Mouse (Mus musculus): Measurements from ENCODE around the gene 2010111I01Rik. TPM values are rescaled to one million over a fixed set of nuclear protein-coding genes. Genes with fewer than 3 reads are reported as not detected.

Gene 2010111I01Rik
- polyA plus RNA-seq, 1 experiment: not detected

DNA sequence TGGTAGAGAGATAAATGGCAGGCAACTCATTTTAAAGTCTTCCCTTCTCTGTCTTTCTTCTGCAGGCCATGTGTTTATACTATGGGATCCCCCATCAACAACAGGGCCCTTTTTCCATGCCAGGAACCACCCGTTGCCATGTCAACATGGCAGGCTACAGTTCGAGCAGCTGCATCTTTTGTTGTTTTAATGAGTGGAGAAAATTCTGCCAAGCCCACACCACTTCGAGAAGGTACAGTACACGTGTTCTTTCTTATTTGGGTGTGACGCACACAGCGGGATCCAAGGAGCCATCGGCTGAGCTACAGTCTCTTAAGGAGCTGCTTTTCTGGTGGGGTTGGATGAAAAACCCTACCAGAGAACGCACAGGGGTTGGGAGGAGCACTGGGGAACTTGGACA, 68.3 kb downstream of the 2010111I01Rik start:
- TF ChIP-seq POLR2A (IDR thresholded peaks at IDR 0.05; ENCODE audit: insufficient read depth, low read depth, low read length) (no peak), CTCF (IDR thresholded peaks at IDR 0.05; ENCODE audit: insufficient read depth, low read depth, low read length) (no peak)
- peaks cover 15% of the 10 kb centered on the region for H3K4me1 ChIP-seq (ENCODE audit: control insufficient read depth, insufficient read depth, low read length)
- WGBS: 26% methylated on average over 8 of the region's 8 CpGs
- H3K27ac ChIP-seq (ENCODE audit: insufficient read depth, low read depth, low read length): no peak overlapping the region
- H3K4me3 ChIP-seq (ENCODE audit: insufficient read depth, low read depth, low read length): no peak overlapping the region

- TF ChIP-seq CTCF (IDR thresholded peaks at IDR 0.05; ENCODE audit: insufficient read depth, low read depth, low read length): no peak
- TF ChIP-seq POLR2A (IDR thresholded peaks at IDR 0.05; ENCODE audit: insufficient read depth, low read depth, low read length): no peak
- 71% methylated on average over 2 of the region's 2 CpGs for WGBS
- Histone ChIP-seq H3K4me3 (ENCODE audit: insufficient read depth, low read depth, low read length) (no peak overlapping the region), H3K27ac (ENCODE audit: insufficient read depth, low read depth, low read length) (no peak overlapping the region), H3K4me1 (ENCODE audit: control insufficient read depth, insufficient read depth, low read length) (peaks cover 16% of the 10 kb centered on the region)
Measured at GRCm38 (mm10) chr13:63033364-63033763, 68.7 kb downstream of the 2010111I01Rik start.

DNA sequence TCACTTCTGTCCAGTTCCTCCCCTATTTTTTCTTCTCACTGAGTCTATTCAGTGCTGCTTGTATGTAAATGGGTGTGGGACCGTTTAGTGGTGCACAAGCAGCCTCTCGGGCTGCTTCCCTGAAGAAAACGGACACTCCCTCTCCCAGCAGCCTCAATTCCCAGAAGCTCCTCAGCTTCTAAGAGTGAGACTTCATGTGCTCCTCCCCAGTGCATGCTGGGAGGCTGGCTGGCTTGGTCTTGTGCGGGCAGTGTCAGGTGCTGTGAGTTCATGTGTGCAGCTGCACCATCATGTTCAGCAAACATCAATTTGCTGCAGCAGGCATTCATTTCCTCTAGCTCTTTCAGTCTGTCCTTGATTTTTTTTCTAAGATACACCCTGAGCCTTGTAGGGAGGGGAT, 70.0 kb downstream of the 2010111I01Rik start:
- 47% methylated on average over 4 of the region's 4 CpGs for WGBS
- peaks cover 16% of the 10 kb centered on the region for H3K4me1 ChIP-seq (ENCODE audit: control insufficient read depth, insufficient read depth, low read length)
- TF ChIP-seq POLR2A (IDR thresholded peaks at IDR 0.05; ENCODE audit: insufficient read depth, low read depth, low read length) (no peak), CTCF (IDR thresholded peaks at IDR 0.05; ENCODE audit: insufficient read depth, low read depth, low read length) (no peak)
- no peak overlapping the region for H3K4me3 ChIP-seq (ENCODE audit: insufficient read depth, low read depth, low read length)
- H3K27ac ChIP-seq (ENCODE audit: insufficient read depth, low read depth, low read length): no peak overlapping the region

- peaks cover 12% of the 10 kb centered on the region for H3K4me1 ChIP-seq (ENCODE audit: control insufficient read depth, insufficient read depth, low read length)
- WGBS: 68% methylated on average over 10 of the region's 10 CpGs
- no peak overlapping the region for H3K27ac ChIP-seq (ENCODE audit: insufficient read depth, low read depth, low read length)
- no peak for TF ChIP-seq CTCF (IDR thresholded peaks at IDR 0.05; ENCODE audit: insufficient read depth, low read depth, low read length)
- no peak for TF ChIP-seq POLR2A (IDR thresholded peaks at IDR 0.05; ENCODE audit: insufficient read depth, low read depth, low read length)
- no peak overlapping the region for H3K4me3 ChIP-seq (ENCODE audit: insufficient read depth, low read depth, low read length)
Measured at GRCm38 (mm10) chr13:63037906-63038305, 73.2 kb downstream of the 2010111I01Rik start.

- Histone ChIP-seq H3K4me3 (ENCODE audit: insufficient read depth, low read depth, low read length) (no peak overlapping the region), H3K4me1 (ENCODE audit: control insufficient read depth, insufficient read depth, low read length) (peaks cover 6% of the 10 kb centered on the region), H3K27ac (ENCODE audit: insufficient read depth, low read depth, low read length) (no peak overlapping the region)
- WGBS: 94% methylated on average over 2 of the region's 2 CpGs
- TF ChIP-seq CTCF (IDR thresholded peaks at IDR 0.05; ENCODE audit: insufficient read depth, low read depth, low read length): no peak
- TF ChIP-seq POLR2A (IDR thresholded peaks at IDR 0.05; ENCODE audit: insufficient read depth, low read depth, low read length): no peak
Measured at GRCm38 (mm10) chr13:63038415-63038814, 73.7 kb downstream of the 2010111I01Rik start.

GRCm38 (mm10) chr13:63038871-63039270, 74.2 kb downstream of the 2010111I01Rik start:
- TF ChIP-seq CTCF (IDR thresholded peaks at IDR 0.05; ENCODE audit: insufficient read depth, low read depth, low read length) (no peak), POLR2A (IDR thresholded peaks at IDR 0.05; ENCODE audit: insufficient read depth, low read depth, low read length) (no peak)
- WGBS: 46% methylated on average over 1 of the region's 1 CpGs
- Histone ChIP-seq H3K4me3 (ENCODE audit: insufficient read depth, low read depth, low read length) (no peak overlapping the region), H3K27ac (ENCODE audit: insufficient read depth, low read depth, low read length) (no peak overlapping the region), H3K4me1 (ENCODE audit: control insufficient read depth, insufficient read depth, low read length) (peaks cover 6% of the 10 kb centered on the region)

DNA sequence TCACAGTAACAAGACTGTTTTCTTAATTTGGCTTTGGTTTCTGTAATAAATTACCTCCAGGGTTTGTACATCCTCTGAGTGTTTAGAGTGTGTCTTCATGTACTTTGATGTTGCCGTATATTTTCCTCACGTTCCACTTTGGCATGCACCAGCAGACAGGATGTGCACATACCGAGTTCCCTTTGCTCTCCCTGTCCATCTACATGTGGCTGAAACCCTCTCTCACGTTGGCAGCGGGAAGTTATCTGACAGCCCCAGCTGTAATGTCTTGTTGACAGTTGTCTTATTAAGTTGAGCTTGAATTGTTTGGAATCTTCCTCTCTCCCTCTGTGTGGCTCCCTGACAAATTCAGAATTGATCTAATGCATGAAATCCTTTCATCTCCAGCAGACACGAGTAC, 74.6 kb downstream of the 2010111I01Rik start:
- TF ChIP-seq CTCF (IDR thresholded peaks at IDR 0.05; ENCODE audit: insufficient read depth, low read depth, low read length) (no peak), POLR2A (IDR thresholded peaks at IDR 0.05; ENCODE audit: insufficient read depth, low read depth, low read length) (no peak)
- 60% methylated on average over 6 of the region's 6 CpGs for WGBS

GRCm38 (mm10) chr13:63039848-63040247, 75.2 kb downstream of the 2010111I01Rik start:
- 82% methylated on average over 2 of the region's 2 CpGs for WGBS

More for the DNA sequence above, 74.6 kb downstream of the 2010111I01Rik start:
- Histone ChIP-seq H3K4me3 (ENCODE audit: insufficient read depth, low read depth, low read length) (no peak overlapping the region), H3K4me1 (ENCODE audit: control insufficient read depth, insufficient read depth, low read length) (peaks cover 6% of the 10 kb centered on the region), H3K27ac (ENCODE audit: insufficient read depth, low read depth, low read length) (no peak overlapping the region)

DNA sequence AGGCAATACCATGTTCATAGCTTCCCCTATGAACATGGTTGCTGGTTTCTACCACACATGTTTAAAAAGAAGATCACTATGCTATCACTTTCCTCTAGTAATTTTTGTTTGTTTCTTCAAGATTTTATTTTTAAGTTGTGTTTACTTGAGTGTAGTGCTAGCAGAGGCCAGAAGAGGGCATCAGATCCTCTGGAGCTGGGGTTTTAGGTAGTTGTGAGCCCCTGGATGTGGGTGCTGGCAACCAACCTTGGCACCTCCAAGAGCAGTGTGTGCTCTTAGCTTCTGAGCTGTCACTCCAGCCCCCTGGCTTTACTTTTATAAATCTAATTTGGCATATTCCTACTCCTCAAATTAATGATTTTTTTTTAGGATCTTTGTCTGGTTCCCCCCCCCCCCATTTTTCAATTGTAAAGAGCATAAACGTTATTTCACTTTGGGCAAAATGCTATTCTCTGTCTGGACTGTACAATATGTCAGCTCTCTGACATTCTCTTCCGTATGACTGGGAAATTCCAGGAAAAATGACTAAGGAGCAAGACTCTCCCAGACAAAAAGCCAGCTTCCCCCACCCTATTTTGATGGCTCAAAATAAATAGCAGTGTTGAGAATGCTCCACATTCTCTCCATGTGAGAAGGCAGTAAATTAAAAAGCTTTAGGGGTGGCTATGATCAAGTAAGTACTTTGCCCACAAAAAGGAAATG, 81.0 kb downstream of the 2010111I01Rik start:
- no peak for TF ChIP-seq POLR2A (IDR thresholded peaks at IDR 0.05; ENCODE audit: insufficient read depth, low read depth, low read length)
- no peak for TF ChIP-seq CTCF (IDR thresholded peaks at IDR 0.05; ENCODE audit: insufficient read depth, low read depth, low read length)
- WGBS: 83% methylated on average over 2 of the region's 2 CpGs
- Histone ChIP-seq H3K4me1 (ENCODE audit: control insufficient read depth, insufficient read depth, low read length) (peaks cover 2% of the 10 kb centered on the region; the same call in 1 of the 2 replicates), H3K27ac (ENCODE audit: insufficient read depth, low read depth, low read length) (no peak overlapping the region), H3K4me3 (ENCODE audit: insufficient read depth, low read depth, low read length) (no peak overlapping the region)

More at GRCm38 (mm10) chr13:63039848-63040247, 75.2 kb downstream of the 2010111I01Rik start:
- Histone ChIP-seq H3K4me3 (ENCODE audit: insufficient read depth, low read depth, low read length) (no peak overlapping the region), H3K27ac (ENCODE audit: insufficient read depth, low read depth, low read length) (no peak overlapping the region), H3K4me1 (ENCODE audit: control insufficient read depth, insufficient read depth, low read length) (peaks cover 3% of the 10 kb centered on the region; the same call in 1 of the 2 replicates)
- TF ChIP-seq CTCF (IDR thresholded peaks at IDR 0.05; ENCODE audit: insufficient read depth, low read depth, low read length) (no peak), POLR2A (IDR thresholded peaks at IDR 0.05; ENCODE audit: insufficient read depth, low read depth, low read length) (no peak)
